Mouse (Mus musculus) C2C12 (cell line): ENCODE data around the gene Uox.

Experiments used
- CTCF ChIP-seq: IDR thresholded peaks from one replicate; pipeline ENCODE4 v1.5.1; 2011; ENCODE audit not compliant: control insufficient read depth, insufficient read depth, insufficient read length
- FOSL1 ChIP-seq: IDR thresholded peaks from one replicate; pipeline ENCODE4 v1.8.0; 2011; ENCODE audit warnings: mild to moderate bottlenecking, low read length; ENCODE audit not compliant: poor library complexity, insufficient read depth, severe bottlenecking
- MAX ChIP-seq: IDR thresholded peaks from one replicate; pipeline ENCODE4 v1.6.1; 2011; ENCODE audit warnings: mild to moderate bottlenecking, control low read depth
- MYOG ChIP-seq: IDR thresholded peaks from one replicate; pipeline ENCODE4 v1.6.1; 2011; ENCODE audit not compliant: control insufficient read depth, insufficient read length; ENCODE audit errors: extremely low read depth
- USF1 ChIP-seq: IDR thresholded peaks from one replicate; pipeline ENCODE4 v1.6.1; 2011; ENCODE audit warnings: low read depth, mild to moderate bottlenecking, control low read depth, moderate library complexity

- TF ChIP-seq CTCF = no peak
- no peak for TF ChIP-seq MYOG
- TF ChIP-seq USF1 = no peak
- TF ChIP-seq MAX = no peak
- no peak for TF ChIP-seq FOSL1
Observed at GRCm38 (mm10) chr3:146616533-146617283, 46.5 kb downstream of the Uox start.
